Mouse (Mus musculus) adrenal gland, postnatal 36 days (tissue): ENCODE results near the gene H2-Ob. TPM values are rescaled to one million over a fixed set of nuclear protein-coding genes. Genes with fewer than 3 reads are reported as not detected.
"Not testable (repeated sequence)": the region's sequence is repeated elsewhere in the genome, so short reads cannot be mapped to it uniquely, and the experiment has no call there.

Experiments used
- DNase-seq, 2 experiments: peaks; one replicate each; pipeline ENCODE4 v3.0.0; 2021; ENCODE audit warnings: mixed read lengths in 1 of 2
- total RNA-seq, 2 experiments: library from RNA; stranded (reverse); gene quantifications; 2 replicates each; pipeline ENCODE4 v1.2.3; 2021

H2-Ob gene
- total RNA-seq, 2 experiments from 2014 or later = 0.33 to 0.73 TPM

GRCm38 (mm10) chr17:34207456-34207855 is 31.2 kb upstream of the H2-Ob start:
- no peak for DNase-seq

- no peak for DNase-seq
Observed at GRCm38 (mm10) chr17:34207866-34208265, 30.8 kb upstream of the H2-Ob start.

- DNase-seq = no peak
Observed at GRCm38 (mm10) chr17:34208421-34208820, 30.3 kb upstream of the H2-Ob start.

GRCm38 (mm10) chr17:34209680-34210079 is 29.0 kb upstream of the H2-Ob start:
- peak in 1 of 2 experiments; percentile 28 for DNase-seq

GRCm38 (mm10) chr17:34210599-34210998 is 28.1 kb upstream of the H2-Ob start:
- DNase-seq = peak; percentile 71 to 72

GRCm38 (mm10) chr17:34211746-34212365 is 26.8 kb upstream of the H2-Ob start:
- DNase-seq = no peak

GRCm38 (mm10) chr17:34213936-34214335 is 24.8 kb upstream of the H2-Ob start:
- no peak for DNase-seq

GRCm38 (mm10) chr17:34215176-34215575 is 23.5 kb upstream of the H2-Ob start:
- no peak for DNase-seq

- DNase-seq = no peak
Observed at GRCm38 (mm10) chr17:34217216-34217928, 21.3 kb upstream of the H2-Ob start.

- no peak for DNase-seq
Observed at GRCm38 (mm10) chr17:34217986-34218385, 20.7 kb upstream of the H2-Ob start.

- peak; percentile 48 to 77 for DNase-seq
Observed at GRCm38 (mm10) chr17:34218675-34219074, 20.0 kb upstream of the H2-Ob start.

GRCm38 (mm10) chr17:34219096-34219495 is 19.6 kb upstream of the H2-Ob start:
- DNase-seq = peak; percentile 70 to 79

- DNase-seq = not testable (repeated sequence)
Observed at GRCm38 (mm10) chr17:34219801-34220200, 18.9 kb upstream of the H2-Ob start.

GRCm38 (mm10) chr17:34220401-34220800 is 18.3 kb upstream of the H2-Ob start:
- not testable (repeated sequence) for DNase-seq

GRCm38 (mm10) chr17:34224816-34225215 is 13.9 kb upstream of the H2-Ob start:
- no peak for DNase-seq

- DNase-seq = no peak
Observed at GRCm38 (mm10) chr17:34225426-34225825, 13.3 kb upstream of the H2-Ob start.

- DNase-seq = not testable (repeated sequence)
Observed at GRCm38 (mm10) chr17:34225911-34226310, 12.8 kb upstream of the H2-Ob start.

GRCm38 (mm10) chr17:34230971-34231370 is 7.7 kb upstream of the H2-Ob start:
- DNase-seq = not testable (repeated sequence)

GRCm38 (mm10) chr17:34232021-34232420 is 6.7 kb upstream of the H2-Ob start:
- DNase-seq = not testable (repeated sequence)

GRCm38 (mm10) chr17:34234926-34235325 is 3.8 kb upstream of the H2-Ob start:
- peak; percentile 80 to 84 for DNase-seq

GRCm38 (mm10) chr17:34236691-34237090 is 2.0 kb upstream of the H2-Ob start:
- no peak for DNase-seq

- DNase-seq = no peak
Observed at GRCm38 (mm10) chr17:34237741-34238140, 962 bp upstream of the H2-Ob start.

- no peak for DNase-seq
Observed at GRCm38 (mm10) chr17:34239601-34240041, 918 bp downstream of the H2-Ob start.

- no peak for DNase-seq
Observed at GRCm38 (mm10) chr17:34240366-34240765, 1.7 kb downstream of the H2-Ob start.
